8 mouse cellular contexts compared by ENCODE assay signal in the genomic region with DNA sequence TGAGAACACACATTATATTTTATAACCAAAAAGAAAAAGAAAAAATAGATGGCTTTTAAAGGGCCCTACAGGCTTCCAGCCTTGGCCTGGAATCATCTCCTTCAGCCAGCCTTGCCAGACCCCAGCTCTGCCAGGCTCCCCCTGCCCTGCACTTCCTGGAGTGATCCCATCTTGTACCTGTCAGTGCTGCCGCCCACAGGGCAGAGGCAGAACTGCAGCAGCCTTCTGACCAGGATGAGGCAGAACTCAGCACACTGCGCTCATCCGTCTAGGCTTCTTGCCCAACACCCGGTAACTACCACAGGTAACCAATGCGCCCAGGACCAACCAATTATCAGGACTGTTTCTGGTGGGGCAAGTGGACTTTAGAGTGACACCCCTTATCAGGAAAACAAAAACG. TPM values are rescaled to one million over a fixed set of nuclear protein-coding genes. Genes with fewer than 3 reads are reported as not detected.
DNase-seq lines count a peak whose midpoint lies in the region; ATAC-seq lines count a peak whose summit lies in the region.

No protein-coding gene starts in this region.

- intact Hi-C loops in heart, postnatal 25 days (cut with DNase I) = loop anchor here (1.0 kb wide), 1 partner anchor 138 kb away; no protein-coding TSS in a partner anchor

- H3K4me3 ChIP-seq in embryonic facial prominence, embryonic 11.5 days (ENCODE audit: low read depth, low read length) = no peak overlapping the region

- WGBS in embryonic facial prominence, embryonic 11.5 days = 40% methylated on average over 6 of the region's 6 CpGs

- H3K4me2 ChIP-seq in embryonic facial prominence, embryonic 11.5 days (ENCODE audit: low read depth, low read length) = no peak overlapping the region

- H3K4me1 ChIP-seq in embryonic facial prominence, embryonic 11.5 days (ENCODE audit: control insufficient read depth, insufficient read depth, low read length) = no peaks in the 10 kb centered on the region

- H3K36me3 ChIP-seq in embryonic facial prominence, embryonic 11.5 days (replicated peaks; ENCODE audit: control insufficient read depth, insufficient read depth, low read depth, low read length) = no peaks in the 10 kb centered on the region

- H3K27me3 ChIP-seq in embryonic facial prominence, embryonic 11.5 days (ENCODE audit: control insufficient read depth, insufficient read depth, low read length) = no peaks in the 10 kb centered on the region

- DNase-seq in heart, adult 8-10 months (ENCODE audit: low spot score) = peak; percentile 24
- DNase-seq in heart, postnatal 25 days (ENCODE audit: low spot score) = no peak
- peak; percentile 16 to 17 for DNase-seq in B cell, adult 2 months
- DNase-seq in adrenal gland, postnatal 14 days = peak; percentile 70
- DNase-seq in embryonic facial prominence, embryonic 11.5 days (ENCODE audit: low spot score) = peak; percentile 73
- peak; percentile 39 for DNase-seq in kidney, adult 9 months
- peak; percentile 22 to 64 for DNase-seq in thymus, postnatal 10 days (ENCODE audit: low spot score in 2 of 2)

- 0 out of 2 replicates have a peak, but pooled peaks have one; percentile 21 for ATAC-seq in embryonic facial prominence, embryonic 11.5 days (replicated peaks; ENCODE audit: insufficient number of reproducible peaks, low FRiP score, low TSS enrichment, low read depth)
- peak; percentile 64 for ATAC-seq in megakaryocyte progenitor cell, adult 5-6 weeks (replicated peaks; ENCODE audit: poor library complexity)

- no peaks in the 10 kb centered on the region for H3K9me3 ChIP-seq in embryonic facial prominence, embryonic 11.5 days (replicated peaks; ENCODE audit: control insufficient read depth, low read length)

- H3K27ac ChIP-seq in embryonic facial prominence, embryonic 11.5 days (replicated peaks; ENCODE audit: low read depth, low read length) = no peak overlapping the region

- H3K9ac ChIP-seq in embryonic facial prominence, embryonic 11.5 days (replicated peaks; ENCODE audit: low read length) = no peak overlapping the region

RNA-seq across cellular contexts. Expression of gene Lingo1, which starts 22.0 kb away (rescaled TPM):
- 1 to 10 TPM; 1.0 to 1.7 (median 1.2) TPM for total RNA-seq in heart, adult 8-10 months (2022)
- 1 to 10 TPM; 1.5 to 1.7 TPM for total RNA-seq in heart, postnatal 25 days (2021)
- 1.4 and 3.0 TPM in 2 replicates for total RNA-seq in adrenal gland, postnatal 14 days (2021)
- polyA plus RNA-seq in embryonic facial prominence, embryonic 11.5 days (2014; fragmentation: Nextera tagmentation; extraction: Ambion mirVana) = 3.9 and 4.0 TPM in 2 replicates
- total RNA-seq in megakaryocyte progenitor cell, adult 5-6 weeks (2015) = not detected in 2 replicates
- total RNA-seq in megakaryocyte progenitor cell, adult 5-6 weeks (2017) = not detected in 2 replicates
